Mouse (Mus musculus): ENCODE results near the gene Fbxw10. TPM values are rescaled to one million over a fixed set of nuclear protein-coding genes. Genes with fewer than 3 reads are reported as not detected.

Fbxw10 gene
- polyA plus RNA-seq, 1 experiment = not detected

GRCm38 (mm10) chr11:62919946-62920742 lies 73.3 kb downstream of the Fbxw10 start:
- Histone ChIP-seq H3K27me3 (ENCODE audit: control insufficient read depth, insufficient read depth, insufficient read length) (peaks cover 11% of the 10 kb centered on the region), H3K4me3 (no peak overlapping the region), H3K79me2 (ENCODE audit: control insufficient read depth, insufficient read depth) (no peaks in the 10 kb centered on the region), H3K36me3 (ENCODE audit: control insufficient read depth, insufficient read depth) (no peaks in the 10 kb centered on the region), H3K4me2 (ENCODE audit: low read depth) (peak overlapping the region; percentile 63), H3ac (ENCODE audit: control insufficient read depth, insufficient read length) (no peak overlapping the region)
- no peak for TF ChIP-seq REST (IDR thresholded peaks at IDR 0.05; ENCODE audit: insufficient read depth, insufficient read length)
- no peak for TF ChIP-seq POLR2AphosphoS2 (IDR thresholded peaks at IDR 0.05; ENCODE audit: insufficient read length, low read depth)

GRCm38 (mm10) chr11:62920743-62921050 lies 73.8 kb downstream of the Fbxw10 start:
- no peaks in the 10 kb centered on the region for H3K79me2 ChIP-seq (ENCODE audit: control insufficient read depth, insufficient read depth)
- TF ChIP-seq POLR2AphosphoS2 (IDR thresholded peaks at IDR 0.05; ENCODE audit: insufficient read length, low read depth) = no peak
- TF ChIP-seq MYOG (IDR thresholded peaks at IDR 0.05; ENCODE audit: control insufficient read depth in 1 of 3, insufficient read depth in 1 of 3, insufficient read length in 2 of 3, low read depth in 2 of 3) = no peak
- TF ChIP-seq TCF3 (IDR thresholded peaks at IDR 0.05; ENCODE audit: insufficient read length, low read depth) = no peak
- no peak for TF ChIP-seq MYOD1 (IDR thresholded peaks at IDR 0.05; ENCODE audit: control insufficient read depth in 1 of 3, insufficient read length in 2 of 3, low read depth in 2 of 3)
- TF ChIP-seq USF1 (IDR thresholded peaks at IDR 0.05; ENCODE audit: low read depth) = no peak
- TF ChIP-seq TCF12 (IDR thresholded peaks at IDR 0.05; ENCODE audit: insufficient read depth, poor library complexity, severe bottlenecking) = no peak
- TF ChIP-seq REST (IDR thresholded peaks at IDR 0.05; ENCODE audit: insufficient read depth, insufficient read length) = no peak
- no peak for TF ChIP-seq CEBPB (IDR thresholded peaks at IDR 0.05; ENCODE audit: insufficient read depth, poor library complexity, severe bottlenecking)
- no peak for TF ChIP-seq MAX (IDR thresholded peaks at IDR 0.05; ENCODE audit: low read depth)
- TF ChIP-seq E2F4 (IDR thresholded peaks at IDR 0.05; ENCODE audit: insufficient read depth) = no peak
- no peak for TF ChIP-seq POLR2A (IDR thresholded peaks at IDR 0.05; ENCODE audit: insufficient read length, low read depth)
- TF ChIP-seq SRF (IDR thresholded peaks at IDR 0.05; ENCODE audit: control insufficient read depth, insufficient read length, low read depth) = no peak
- H3ac ChIP-seq (ENCODE audit: control insufficient read depth, insufficient read length) = no peak overlapping the region
- H3K27me3 ChIP-seq (ENCODE audit: control insufficient read depth, insufficient read depth, insufficient read length) = peaks cover 11% of the 10 kb centered on the region
- peak overlapping the region; percentile 63 for H3K4me2 ChIP-seq (ENCODE audit: low read depth)
- no peak overlapping the region for H3K4me3 ChIP-seq
- no peaks in the 10 kb centered on the region for H3K36me3 ChIP-seq (ENCODE audit: control insufficient read depth, insufficient read depth)

GRCm38 (mm10) chr11:62921052-62921977 lies 74.4 kb downstream of the Fbxw10 start:
- Histone ChIP-seq H3K27me3 (ENCODE audit: control insufficient read depth, insufficient read depth, insufficient read length) (peaks cover 9% of the 10 kb centered on the region), H3K4me3 (no peak overlapping the region), H3ac (ENCODE audit: control insufficient read depth, insufficient read length) (no peak overlapping the region), H3K36me3 (ENCODE audit: control insufficient read depth, insufficient read depth) (no peaks in the 10 kb centered on the region), H3K79me2 (ENCODE audit: control insufficient read depth, insufficient read depth) (no peaks in the 10 kb centered on the region), H3K4me2 (ENCODE audit: low read depth) (peak overlapping the region; percentile 63)
- TF ChIP-seq TCF12 (IDR thresholded peaks at IDR 0.05; ENCODE audit: insufficient read depth, poor library complexity, severe bottlenecking) (peak; percentile 40), CEBPB (IDR thresholded peaks at IDR 0.05; ENCODE audit: insufficient read depth, poor library complexity, severe bottlenecking) (no peak)

- no peak overlapping the region for H3K4me3 ChIP-seq
- no peak overlapping the region for H3ac ChIP-seq (ENCODE audit: control insufficient read depth, insufficient read length)
- TF ChIP-seq CEBPB (IDR thresholded peaks at IDR 0.05; ENCODE audit: insufficient read depth, poor library complexity, severe bottlenecking) (no peak), USF1 (IDR thresholded peaks at IDR 0.05; ENCODE audit: low read depth) (no peak)
- H3K27me3 ChIP-seq (ENCODE audit: control insufficient read depth, insufficient read depth, insufficient read length) = no peaks in the 10 kb centered on the region
- no peaks in the 10 kb centered on the region for H3K36me3 ChIP-seq (ENCODE audit: control insufficient read depth, insufficient read depth)
- H3K79me2 ChIP-seq (ENCODE audit: control insufficient read depth, insufficient read depth) = no peaks in the 10 kb centered on the region
- no peak overlapping the region for H3K4me2 ChIP-seq (ENCODE audit: low read depth)
Observed at GRCm38 (mm10) chr11:62924091-62924761, 77.4 kb downstream of the Fbxw10 start.

Other genes starting within 250 kb of the Fbxw10 start
- 19.5 TPM for gene Lrrc75a, start 198.5 kb upstream of the Fbxw10 start, polyA plus RNA-seq (2012; fragmentation: generic; extraction: Trizol)
- gene Mmgt2, start 198.4 kb upstream of the Fbxw10 start, polyA plus RNA-seq (2012; fragmentation: generic; extraction: Trizol) = 29.2 TPM
- gene Zfp287, start 115.2 kb upstream of the Fbxw10 start, polyA plus RNA-seq (2012; fragmentation: generic; extraction: Trizol) = 0.90 TPM
- gene Gm10428, start 94.0 kb upstream of the Fbxw10 start, polyA plus RNA-seq (2012; fragmentation: generic; extraction: Trizol) = not detected
- not detected for gene Zfp286, start 57.6 kb upstream of the Fbxw10 start, polyA plus RNA-seq (2012; fragmentation: generic; extraction: Trizol)
- gene Trim16, start 26.8 kb upstream of the Fbxw10 start, polyA plus RNA-seq (2012; fragmentation: generic; extraction: Trizol) = 16.9 TPM
- gene Tvp23b, start 32.4 kb downstream of the Fbxw10 start, polyA plus RNA-seq (2012; fragmentation: generic; extraction: Trizol) = 18.2 TPM
- not detected for gene Cdrt4, start 104.1 kb downstream of the Fbxw10 start, polyA plus RNA-seq (2012; fragmentation: generic; extraction: Trizol)
- gene Tekt3, start 214.6 kb downstream of the Fbxw10 start, polyA plus RNA-seq (2012; fragmentation: generic; extraction: Trizol) = not detected

All from myocyte (in vitro differentiated cells).